Mouse (Mus musculus): Measurements from ENCODE around the gene Wwc2. TPM values are rescaled to one million over a fixed set of nuclear protein-coding genes. Genes with fewer than 3 reads are reported as not detected.

Gene Wwc2
- polyA plus RNA-seq (2014; fragmentation: Nextera tagmentation; extraction: Ambion mirVana): 16.6 and 17.1 TPM in 2 replicates

- no peak for TF ChIP-seq CTCF (IDR thresholded peaks at IDR 0.05; ENCODE audit: low read depth)
- peak within 1 kb of the TSS; percentile 94 for H3K4me2 ChIP-seq
- no peaks in the 10 kb centered on the region for H3K36me3 ChIP-seq (ENCODE audit: insufficient read depth)
- ATAC-seq (ENCODE audit: insufficient read depth) (peak; percentile 68), DNase-seq (peak; percentile 79)
- H3K9ac ChIP-seq: peak within 1 kb of the TSS; percentile 93
- 1% methylated on average over 44 of the region's 46 CpGs for WGBS
- H3K4me3 ChIP-seq (ENCODE audit: low read depth, low read length): peak within 1 kb of the TSS; percentile 89
- H3K9me3 ChIP-seq (ENCODE audit: low read depth, low read length): no peaks in the 10 kb centered on the region
- peak within 1 kb of the TSS; percentile 98 for H3K27ac ChIP-seq (ENCODE audit: low read depth)
- H3K27me3 ChIP-seq (ENCODE audit: insufficient read depth, low read length): no peaks in the 10 kb centered on the region
- peaks cover 13% of the 10 kb centered on the region for H3K4me1 ChIP-seq (ENCODE audit: insufficient read depth)
Measured at GRCm38 (mm10) chr8:47990911-47991820, at the start of gene Wwc2. Gene Wwc2, minus strand, starts transcription at chr8:47990924.

GRCm38 (mm10) chr8:48038261-48038934 lies 47.7 kb upstream of the Wwc2 start:
- ATAC-seq (ENCODE audit: insufficient read depth): no peak

GRCm38 (mm10) chr8:48032046-48032445 lies 41.3 kb upstream of the Wwc2 start:
- H3K9ac ChIP-seq: no peak overlapping the region
- no peak for TF ChIP-seq CTCF (IDR thresholded peaks at IDR 0.05; ENCODE audit: low read depth)
- H3K27me3 ChIP-seq (ENCODE audit: insufficient read depth, low read length): no peaks in the 10 kb centered on the region
- no peaks in the 10 kb centered on the region for H3K4me1 ChIP-seq (ENCODE audit: insufficient read depth)
- H3K36me3 ChIP-seq (ENCODE audit: insufficient read depth): no peaks in the 10 kb centered on the region
- no peak for DNase-seq
- H3K27ac ChIP-seq (ENCODE audit: low read depth): no peak overlapping the region
- H3K9me3 ChIP-seq (ENCODE audit: low read depth, low read length): no peaks in the 10 kb centered on the region
- WGBS: 2% methylated on average over 2 of the region's 2 CpGs
- no peak overlapping the region for H3K4me3 ChIP-seq (ENCODE audit: low read depth, low read length)
- ATAC-seq (ENCODE audit: insufficient read depth): no peak
- H3K4me2 ChIP-seq: no peak overlapping the region

More at GRCm38 (mm10) chr8:48038261-48038934, 47.7 kb upstream of the Wwc2 start:
- H3K36me3 ChIP-seq (ENCODE audit: insufficient read depth): no peaks in the 10 kb centered on the region
- H3K27me3 ChIP-seq (ENCODE audit: insufficient read depth, low read length): no peaks in the 10 kb centered on the region
- H3K4me1 ChIP-seq (ENCODE audit: insufficient read depth): no peaks in the 10 kb centered on the region
- TF ChIP-seq CTCF (IDR thresholded peaks at IDR 0.05; ENCODE audit: low read depth): no peak
- WGBS: 40% methylated on average over 7 of the region's 7 CpGs
- H3K9ac ChIP-seq: no peak overlapping the region
- H3K27ac ChIP-seq (ENCODE audit: low read depth): no peak overlapping the region
- H3K4me3 ChIP-seq (ENCODE audit: low read depth, low read length): no peak overlapping the region
- no peak overlapping the region for H3K4me2 ChIP-seq
- no peak for DNase-seq
- no peaks in the 10 kb centered on the region for H3K9me3 ChIP-seq (ENCODE audit: low read depth, low read length)

- DNase-seq (no peak), ATAC-seq (ENCODE audit: insufficient read depth) (no peak)
- no peak overlapping the region for H3K4me3 ChIP-seq (ENCODE audit: low read depth, low read length)
- WGBS: 72% methylated on average over 1 of the region's 1 CpGs
- no peak overlapping the region for H3K27ac ChIP-seq (ENCODE audit: low read depth)
- no peaks in the 10 kb centered on the region for H3K9me3 ChIP-seq (ENCODE audit: low read depth, low read length)
- no peak overlapping the region for H3K9ac ChIP-seq
- no peak overlapping the region for H3K4me2 ChIP-seq
- no peaks in the 10 kb centered on the region for H3K27me3 ChIP-seq (ENCODE audit: insufficient read depth, low read length)
- H3K36me3 ChIP-seq (ENCODE audit: insufficient read depth): no peaks in the 10 kb centered on the region
- H3K4me1 ChIP-seq (ENCODE audit: insufficient read depth): no peaks in the 10 kb centered on the region
- no peak for TF ChIP-seq CTCF (IDR thresholded peaks at IDR 0.05; ENCODE audit: low read depth)
Measured at GRCm38 (mm10) chr8:48030667-48031066, 39.9 kb upstream of the Wwc2 start.

- no peaks in the 10 kb centered on the region for H3K36me3 ChIP-seq (ENCODE audit: insufficient read depth)
- no peak overlapping the region for H3K4me3 ChIP-seq (ENCODE audit: low read depth, low read length)
- DNase-seq (no peak), ATAC-seq (ENCODE audit: insufficient read depth) (no peak)
- no peak overlapping the region for H3K4me2 ChIP-seq
- no peak overlapping the region for H3K27ac ChIP-seq (ENCODE audit: low read depth)
- H3K4me1 ChIP-seq (ENCODE audit: insufficient read depth): no peaks in the 10 kb centered on the region
- no peak overlapping the region for H3K9ac ChIP-seq
- H3K27me3 ChIP-seq (ENCODE audit: insufficient read depth, low read length): no peaks in the 10 kb centered on the region
- TF ChIP-seq CTCF (IDR thresholded peaks at IDR 0.05; ENCODE audit: low read depth): no peak
- no peaks in the 10 kb centered on the region for H3K9me3 ChIP-seq (ENCODE audit: low read depth, low read length)
- WGBS: 56% methylated on average over 11 of the region's 11 CpGs
Measured at GRCm38 (mm10) chr8:48026796-48027195, 36.1 kb upstream of the Wwc2 start.

- Histone ChIP-seq H3K27ac (ENCODE audit: low read depth) (no peak overlapping the region), H3K9ac (no peak overlapping the region), H3K4me3 (ENCODE audit: low read depth, low read length) (no peak overlapping the region), H3K27me3 (ENCODE audit: insufficient read depth, low read length) (no peaks in the 10 kb centered on the region), H3K4me1 (ENCODE audit: insufficient read depth) (no peaks in the 10 kb centered on the region), H3K9me3 (ENCODE audit: low read depth, low read length) (no peaks in the 10 kb centered on the region), H3K4me2 (no peak overlapping the region), H3K36me3 (ENCODE audit: insufficient read depth) (no peaks in the 10 kb centered on the region)
- DNase-seq (peak; percentile 14), ATAC-seq (ENCODE audit: insufficient read depth) (no peak)
- 68% methylated on average over 8 of the region's 8 CpGs for WGBS
- TF ChIP-seq CTCF (IDR thresholded peaks at IDR 0.05; ENCODE audit: low read depth): 0 out of 2 replicates have a peak, but pooled peaks have one; percentile 10
Measured at GRCm38 (mm10) chr8:48023206-48023605, 32.5 kb upstream of the Wwc2 start.

GRCm38 (mm10) chr8:48019737-48020136 lies 29.0 kb upstream of the Wwc2 start:
- Histone ChIP-seq H3K9ac (no peak overlapping the region), H3K4me2 (no peak overlapping the region), H3K27ac (ENCODE audit: low read depth) (no peak overlapping the region), H3K9me3 (ENCODE audit: low read depth, low read length) (no peaks in the 10 kb centered on the region), H3K4me3 (ENCODE audit: low read depth, low read length) (no peak overlapping the region), H3K27me3 (ENCODE audit: insufficient read depth, low read length) (no peaks in the 10 kb centered on the region), H3K36me3 (ENCODE audit: insufficient read depth) (no peaks in the 10 kb centered on the region), H3K4me1 (ENCODE audit: insufficient read depth) (no peaks in the 10 kb centered on the region)
- TF ChIP-seq CTCF (IDR thresholded peaks at IDR 0.05; ENCODE audit: low read depth): no peak
- ATAC-seq (ENCODE audit: insufficient read depth): no peak
- no peak for DNase-seq
- WGBS: 88% methylated on average over 2 of the region's 2 CpGs

All from lung, embryonic 14.5 days (tissue).